ENCODE assay signal across 10 mouse cellular contexts in genomic region chr19:56566041-56566440, GRCm38 (mm10). TPM values are rescaled to one million over a fixed set of nuclear protein-coding genes. Genes with fewer than 3 reads are reported as not detected.
DNase-seq lines count a peak whose midpoint lies in the region; ATAC-seq and TF ChIP-seq lines count a peak whose summit lies in the region.
"Had no signal": no experiment of that assay in that cellular context is flagged by ENCODE, and none has a peak within 500 bp of the region (broad histone marks: within the 10 kb centered on the region; RNA-seq: fewer than 3 reads in every experiment).

No protein-coding gene starts in this region.

- TF ChIP-seq CTCF in lung, adult 2 months (IDR thresholded peaks at IDR 0.05; ENCODE audit: insufficient read depth, low read length) = peak; percentile 32; the same call in 1 of the 2 replicates

- TF ChIP-seq POLR2A in lung, adult 2 months (IDR thresholded peaks at IDR 0.05; ENCODE audit: borderline replicate concordance, extremely low read depth, low read depth, low read length) = no peak

- ATAC-seq in frontal cortex, adult (ENCODE audit: low TSS enrichment) = peak; percentile 89
- ATAC-seq in erythroblast, adult 5-6 weeks (replicated peaks; ENCODE audit: low FRiP score, poor library complexity, severe bottlenecking) = no peak

- no peak for DNase-seq in frontal cortex, postnatal 10 days (ENCODE audit: low spot score in 2 of 2)
- DNase-seq in thymus, postnatal 0 days (ENCODE audit: low spot score) = peak; percentile 27
- no peak for DNase-seq in thymus, postnatal 36 days
- DNase-seq in heart, postnatal 25 days (ENCODE audit: low spot score) = peak; percentile 36
- DNase-seq in lung, adult 2 months = peak; percentile 38
- peak; percentile 38 for DNase-seq in splenic B cell, adult 2 months (ENCODE audit: low read depth, low spot score)

- H3K4me3 ChIP-seq in lung, adult 2 months (replicated peaks; ENCODE audit: extremely low read depth, low read depth, low read length) = no peak overlapping the region
- H3K4me3 ChIP-seq: heart, embryonic 15.5 days; neural tube, embryonic 12.5 days had no signal

- 31% methylated on average over 4 of the region's 4 CpGs for WGBS in lung, adult 2 months

- no peaks in the 10 kb centered on the region for H3K27me3 ChIP-seq in splenic B cell, adult 2 months (ENCODE audit: control insufficient read depth, insufficient read depth, low read length, poor library complexity, severe bottlenecking)
- H3K27me3 ChIP-seq: heart, embryonic 15.5 days; neural tube, embryonic 12.5 days had no signal

- no peaks in the 10 kb centered on the region; the same call in 1 of the 2 replicates for H3K36me3 ChIP-seq in splenic B cell, adult 2 months (ENCODE audit: control insufficient read depth, insufficient read depth, low read length, poor library complexity, severe bottlenecking)

- intact Hi-C loops in heart, postnatal 25 days (cut with DNase I) = loop anchor here (5.0 kb wide), 2 partner anchors 156 to 341 kb away; partner anchors contain the start of gene Adrb1

- peaks cover 13% of the 10 kb centered on the region for H3K4me1 ChIP-seq in lung, adult 2 months (ENCODE audit: control insufficient read depth, insufficient read depth, low read length)

RNA-seq across cellular contexts. Expression of gene Nhlrc2, which starts 18.0 kb away (rescaled TPM):
- polyA plus RNA-seq in thymus, postnatal 0 days (2015; fragmentation: Nextera tagmentation; extraction: Ambion mirVana) = 12.6 and 13.2 TPM in 2 replicates
- total RNA-seq in heart, postnatal 25 days (2021) = 10 to 100 TPM; 22.9 to 28.6 TPM
- 17.3 and 28.9 TPM in 2 replicates for polyA plus RNA-seq in lung, adult 2 months (2012; rRNA removed)
- total RNA-seq in erythroblast, adult 5-6 weeks (2015; ENCODE audit: low replicate concordance) = 3.8 and 5.9 TPM in 2 replicates
- total RNA-seq in erythroblast, adult 5-6 weeks (2017; ENCODE audit: low replicate concordance) = 6.1 and 8.2 TPM in 2 replicates

RNA-seq across cellular contexts. Expression of gene Dclre1a, which starts 18.0 kb away (rescaled TPM):
- 8.0 and 8.3 TPM in 2 replicates for polyA plus RNA-seq in thymus, postnatal 0 days (2015; fragmentation: Nextera tagmentation; extraction: Ambion mirVana)
- 10 to 100 TPM; 10.1 to 11.3 TPM for total RNA-seq in heart, postnatal 25 days (2021)
- polyA plus RNA-seq in lung, adult 2 months (2012; rRNA removed) = 5.1 and 6.3 TPM in 2 replicates
- total RNA-seq in erythroblast, adult 5-6 weeks (2015; ENCODE audit: low replicate concordance) = 23.4 and 27.3 TPM in 2 replicates
- 13.5 and 16.2 TPM in 2 replicates for total RNA-seq in erythroblast, adult 5-6 weeks (2017; ENCODE audit: low replicate concordance)

Comparison
In these comparisons a context has a peak if more than half of its experiments do, and no peak if none do; other contexts are left out.
1. DNase-seq: peak in thymus, postnatal 0 days (single experiment), heart, postnatal 25 days (single experiment), lung, adult 2 months (single experiment) and splenic B cell, adult 2 months (single experiment); none in frontal cortex, postnatal 10 days (0 of 2) and thymus, postnatal 36 days (0 of 2).